Mouse (Mus musculus) adrenal gland, adult 18-20 months (tissue): ENCODE data around the gene Iqgap1. TPM values are rescaled to one million over a fixed set of nuclear protein-coding genes. Genes with fewer than 3 reads are reported as not detected.
"Not testable (repeated sequence)": the region's sequence is repeated elsewhere in the genome, so short reads cannot be mapped to it uniquely, and the experiment has no call there.

ENCODE experiments used
- DNase-seq, 2 experiments: peaks; one replicate each; pipeline ENCODE4 v3.0.0; 2021 to 2022; ENCODE audit warnings: low spot score in 2 of 2
- total RNA-seq, 2 experiments: library from RNA; stranded (reverse); gene quantifications; 1 replicate in 1 of 2; 2 replicates in 1 of 2; pipeline ENCODE4 v1.2.3; 2021

Gene Iqgap1
- total RNA-seq, 2 experiments from 2014 or later, result 73.6 to 79.1 TPM

DNA sequence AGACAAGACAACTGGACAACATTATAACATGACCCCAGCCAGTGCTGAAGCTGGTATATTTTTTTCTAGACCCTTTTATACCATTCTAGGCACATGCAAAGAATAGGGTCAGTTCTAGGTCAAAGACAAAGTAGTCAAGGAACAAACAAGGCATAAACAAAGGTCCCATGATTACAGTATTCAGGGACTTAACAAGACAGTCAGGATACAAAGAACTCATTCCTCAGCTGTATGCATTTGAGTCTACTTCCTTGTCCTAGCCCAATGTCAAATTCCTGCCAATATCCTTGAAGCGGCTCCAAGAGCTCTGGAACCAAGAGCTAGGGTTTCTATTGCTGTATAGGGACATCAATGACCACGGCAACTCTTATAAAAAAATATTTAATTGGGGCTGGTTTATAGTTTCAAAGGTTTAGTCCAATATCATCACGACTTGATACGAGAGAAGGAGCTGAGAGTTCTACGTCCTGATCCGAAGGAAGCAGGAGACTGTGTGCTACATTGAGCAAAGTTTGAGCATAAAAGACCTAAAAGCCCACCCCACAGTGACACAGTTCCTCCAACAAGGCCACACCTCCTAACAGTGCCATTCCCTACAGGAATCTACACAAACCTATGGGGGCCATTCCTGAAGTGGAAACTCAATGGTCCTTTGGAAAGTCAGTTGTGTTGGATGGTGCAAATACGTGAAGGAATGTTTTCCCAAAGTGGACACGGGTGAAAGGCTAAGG is 18.3 kb upstream of the Iqgap1 start:
- no peak for DNase-seq

DNA sequence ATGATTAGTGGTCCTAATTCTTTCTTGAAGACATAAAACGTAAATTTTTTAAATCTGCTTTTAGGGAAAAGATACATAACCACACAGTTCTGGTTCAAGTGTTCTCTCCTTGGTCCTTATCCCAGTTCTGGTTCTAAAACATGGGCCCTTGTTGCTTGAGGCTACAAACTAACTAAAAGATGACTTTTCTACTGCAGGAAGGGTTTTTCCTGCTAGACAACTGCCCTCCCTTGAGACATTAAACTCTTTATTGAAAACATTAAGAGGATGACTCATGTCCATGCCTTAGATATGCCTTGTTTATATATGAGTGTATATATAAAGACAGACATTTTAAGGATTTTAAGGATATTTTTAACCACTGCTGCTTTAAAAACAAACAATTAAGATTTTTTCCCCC is 17.4 kb upstream of the Iqgap1 start:
- no peak for DNase-seq

GRCm38 (mm10) chr7:80842132-80842531 is 16.4 kb upstream of the Iqgap1 start:
- DNase-seq, result no peak

DNA sequence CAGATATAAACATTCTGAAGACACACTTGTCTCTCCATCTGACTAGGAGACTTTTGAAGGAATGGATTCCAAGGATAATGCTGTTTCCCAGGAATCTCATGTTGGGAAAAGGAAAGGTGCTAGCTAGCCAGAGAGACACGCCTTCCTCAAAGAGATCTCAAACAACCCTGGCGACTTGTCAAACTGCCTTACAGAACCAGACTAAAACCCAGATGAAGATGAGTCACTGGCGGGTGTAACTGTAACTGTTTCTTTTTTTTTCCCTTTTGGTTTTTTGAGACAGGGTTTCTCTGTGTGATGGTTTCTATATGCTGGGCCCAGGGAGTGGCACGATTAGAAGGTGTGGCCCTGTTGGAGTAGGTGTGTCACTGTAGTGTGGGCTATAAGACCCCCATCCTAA is 15.2 kb upstream of the Iqgap1 start:
- no peak for DNase-seq

- DNase-seq, result no peak
These were observed 14.5 kb upstream of the Iqgap1 start for GRCm38 (mm10) chr7:80840241-80840640.

DNA sequence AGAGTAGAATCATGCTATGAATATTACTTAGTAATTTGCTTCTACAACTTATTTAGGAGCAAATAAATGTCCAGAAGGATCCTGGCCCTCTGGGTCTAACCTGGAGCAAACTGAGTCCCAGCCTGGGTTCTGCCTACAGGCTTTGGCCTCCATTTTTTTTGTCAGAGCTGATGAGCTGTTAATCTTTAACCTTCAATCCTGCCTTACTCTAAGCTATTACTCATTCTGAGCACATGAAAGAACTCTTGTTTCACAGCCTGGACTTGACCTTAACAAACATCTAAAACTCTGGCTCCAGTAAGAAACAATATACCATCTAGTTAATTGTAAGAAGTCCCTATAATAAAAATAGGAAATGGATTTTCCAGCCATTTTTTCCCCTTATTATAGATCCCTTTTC is 14.0 kb upstream of the Iqgap1 start:
- no peak for DNase-seq

- DNase-seq, result no peak
These were observed 12.5 kb upstream of the Iqgap1 start for GRCm38 (mm10) chr7:80838247-80838646.

- DNase-seq, result peak in 1 of 2 experiments; percentile 39
These were observed 12.0 kb upstream of the Iqgap1 start for GRCm38 (mm10) chr7:80837736-80838135.

GRCm38 (mm10) chr7:80835984-80836652 is 10.3 kb upstream of the Iqgap1 start:
- no peak for DNase-seq

DNA sequence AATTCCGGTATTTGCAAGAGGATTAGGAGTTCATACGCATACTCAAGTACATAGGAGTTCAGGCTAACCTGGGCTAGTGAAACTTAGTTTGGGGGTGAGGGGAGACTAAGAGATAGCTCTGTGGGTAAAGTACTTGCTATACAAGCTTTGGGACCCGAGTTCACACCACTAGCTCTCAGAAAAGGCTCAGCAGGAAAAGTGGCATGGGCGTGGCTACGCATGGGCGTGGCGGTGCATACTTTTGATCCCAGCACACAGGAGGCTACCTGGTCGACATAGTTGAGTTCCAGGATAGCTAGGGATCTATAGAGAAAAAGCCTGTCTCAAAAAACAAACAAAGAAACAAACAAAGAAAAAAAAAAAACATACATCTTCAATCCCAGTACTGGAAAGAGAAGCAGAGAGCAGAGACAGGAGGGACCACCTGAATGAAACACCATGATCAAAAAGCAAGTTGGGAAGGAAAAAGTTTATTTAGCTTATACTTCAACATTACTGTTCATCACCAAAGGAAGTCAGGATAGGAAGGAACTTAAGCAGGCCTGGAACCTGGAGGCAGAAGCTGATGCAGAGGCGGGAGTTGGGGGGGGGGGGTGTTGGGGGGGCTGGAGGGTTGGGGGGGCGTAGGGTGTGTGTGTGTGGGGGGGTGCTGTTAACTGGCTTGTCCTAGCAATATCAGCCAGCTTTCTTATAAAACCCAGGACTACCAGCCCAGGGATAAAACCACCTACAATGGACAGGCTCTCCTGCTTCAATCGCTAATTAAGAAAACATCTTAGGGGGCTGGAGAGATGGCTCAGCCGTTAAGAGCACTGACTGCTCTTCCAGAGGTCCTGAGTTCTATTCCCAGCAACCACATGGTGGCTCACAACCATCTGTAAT is 8.1 kb upstream of the Iqgap1 start:
- DNase-seq, result no peak

DNA sequence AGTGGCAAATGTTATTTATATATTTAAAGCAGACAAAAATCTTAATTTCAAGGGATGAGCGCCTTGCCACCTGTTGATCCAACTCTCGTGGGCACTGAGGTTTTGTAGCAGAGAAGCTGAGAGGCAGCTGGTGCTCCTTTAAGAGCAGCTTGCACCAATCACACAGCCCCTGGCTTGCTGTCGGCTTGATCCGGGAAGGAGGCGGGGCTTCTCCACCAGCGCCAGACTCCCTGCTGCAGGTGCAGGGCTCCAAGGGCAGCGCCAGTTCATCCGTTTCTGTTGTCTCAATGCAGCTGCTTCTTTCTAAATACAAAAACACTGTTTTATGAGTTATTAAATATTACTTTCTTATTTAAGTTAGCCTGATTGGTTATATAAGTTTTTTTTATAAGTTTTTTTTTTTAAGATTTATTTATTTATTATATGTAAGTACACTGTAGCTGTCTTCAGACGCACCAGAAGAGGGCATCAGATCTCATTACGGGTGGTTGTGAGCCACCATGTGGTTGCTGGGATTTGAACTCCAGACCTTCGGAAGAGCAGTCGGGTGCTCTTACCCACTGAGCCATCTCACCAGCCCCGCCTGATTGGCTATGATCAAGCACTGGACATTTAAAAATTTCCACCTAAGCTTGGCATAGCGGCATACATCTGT is 7.3 kb upstream of the Iqgap1 start:
- DNase-seq, result not testable (repeated sequence)

- DNase-seq, result no peak
These were observed 6.4 kb upstream of the Iqgap1 start for GRCm38 (mm10) chr7:80832191-80832590.

DNA sequence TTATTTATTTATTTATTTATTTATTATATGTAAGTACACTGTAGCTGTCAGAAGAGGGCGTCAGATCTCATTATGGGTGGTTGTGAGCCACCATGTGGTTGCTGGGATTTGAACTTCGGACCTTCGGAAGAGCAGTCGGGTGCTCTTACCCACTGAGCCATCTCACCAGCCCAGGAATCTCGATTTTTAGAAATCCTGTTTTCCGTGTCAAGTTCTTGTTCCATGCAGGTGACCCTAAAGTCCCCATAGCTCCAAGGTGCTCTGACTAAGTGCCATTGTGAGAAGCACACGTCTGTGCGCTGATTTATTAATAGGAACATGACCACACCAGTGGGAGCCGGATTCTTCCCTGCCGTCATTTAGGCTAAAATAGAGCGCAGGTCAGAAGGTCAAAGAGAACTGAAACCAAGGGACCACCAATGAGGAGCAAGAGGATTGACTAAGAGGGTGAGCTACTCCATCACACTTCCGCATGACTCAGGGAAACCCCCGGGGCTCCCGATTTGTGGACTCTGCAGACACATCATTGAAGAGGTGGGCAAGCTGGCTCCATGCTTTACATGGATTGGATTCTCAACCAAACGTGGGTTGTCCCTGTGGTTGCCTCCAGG is 4.5 kb upstream of the Iqgap1 start:
- no peak for DNase-seq

GRCm38 (mm10) chr7:80828146-80828860 is 2.5 kb upstream of the Iqgap1 start:
- DNase-seq, result peak in 1 of 2 experiments; percentile 42

DNA sequence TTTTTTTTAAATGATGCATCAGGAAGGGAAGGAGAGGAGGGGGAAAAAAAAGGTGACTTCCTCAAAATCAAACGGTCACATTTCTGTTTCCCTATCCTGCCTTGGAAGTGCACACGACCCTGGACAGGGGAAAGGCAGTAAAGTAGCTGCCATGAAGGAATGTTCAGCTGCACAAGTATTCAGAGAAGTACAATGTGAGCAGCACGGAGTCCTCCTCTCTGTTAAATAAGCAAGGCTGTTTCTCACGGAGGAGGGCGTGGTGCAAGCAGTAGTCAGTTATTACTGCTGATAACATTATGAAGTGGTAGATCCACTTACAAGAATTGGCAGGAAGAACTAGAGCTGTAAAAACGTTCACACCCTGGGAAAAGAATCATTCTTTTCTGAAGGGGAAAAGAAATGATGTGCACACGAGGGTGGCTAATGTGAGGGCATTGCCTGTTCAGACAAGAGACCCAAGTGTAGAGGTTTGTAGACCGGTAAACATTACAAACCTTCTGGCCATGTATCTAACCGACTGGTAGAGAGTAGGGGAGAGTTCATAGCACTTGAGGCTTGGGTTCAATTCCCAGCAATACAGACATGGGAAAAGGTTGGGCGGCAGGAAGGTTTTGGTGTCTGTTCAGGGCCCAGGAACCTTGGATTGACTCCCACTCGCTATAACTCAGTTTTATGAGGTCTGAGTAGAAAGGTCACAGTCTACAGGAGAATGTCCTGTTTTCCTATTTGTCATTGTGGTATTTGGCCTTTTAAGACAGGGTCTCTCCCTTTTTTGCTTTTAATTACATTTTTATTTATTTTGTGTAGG is 1.7 kb downstream of the Iqgap1 start:
- DNase-seq, result no peak

DNA sequence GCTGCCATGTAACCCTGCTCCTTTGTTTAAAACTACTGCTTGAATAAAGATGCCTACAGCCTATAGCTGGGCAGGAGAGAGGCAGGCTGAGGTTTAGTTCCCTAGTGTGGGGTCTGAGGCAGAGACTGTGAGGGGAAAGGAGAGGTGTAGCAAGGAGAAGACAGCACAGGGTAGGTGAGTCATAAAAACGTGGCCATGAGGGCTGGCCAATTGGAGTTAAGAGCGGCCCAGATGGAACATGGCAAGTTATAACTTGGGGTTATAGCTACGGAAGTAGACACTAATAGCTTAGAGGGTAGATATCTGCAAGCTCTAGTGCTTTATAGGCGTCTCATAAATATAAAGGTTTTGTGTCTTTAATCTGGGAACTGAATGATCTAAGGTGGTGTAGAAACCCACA is 2.5 kb downstream of the Iqgap1 start:
- no peak for DNase-seq

DNA sequence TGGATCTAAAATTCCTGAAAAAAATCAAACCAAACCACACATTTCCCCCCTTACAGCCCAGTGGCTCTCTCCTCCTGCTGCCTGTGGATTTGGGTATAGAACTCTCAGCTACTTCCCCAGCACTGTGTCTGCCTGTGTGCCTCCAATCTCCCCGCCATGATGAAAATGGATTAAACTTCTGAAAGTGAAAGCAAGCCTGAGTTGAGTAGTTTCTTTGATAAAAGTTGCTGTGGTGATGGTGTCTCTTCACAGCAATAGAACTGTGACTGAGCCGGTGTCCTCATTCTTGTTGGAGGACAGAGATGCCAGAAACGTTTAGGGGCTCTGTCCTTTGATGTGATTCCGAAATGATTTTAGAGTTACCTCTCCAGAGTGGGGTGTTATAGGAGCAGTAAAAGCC is 4.9 kb downstream of the Iqgap1 start:
- DNase-seq, result no peak

- no peak for DNase-seq
These were observed 9.1 kb downstream of the Iqgap1 start for GRCm38 (mm10) chr7:80816641-80817040.

- no peak for DNase-seq
These were observed 12.4 kb downstream of the Iqgap1 start for GRCm38 (mm10) chr7:80813397-80813796.
